Mouse (Mus musculus) liver, embryonic 14.5 days (tissue): ENCODE data around the gene Pik3r4.

Experiments used
- CTCF ChIP-seq: IDR thresholded peaks from 2 replicates; pipeline ENCODE4 v1.5.1; 2016; ENCODE audit warnings: antibody characterized with exemption, low read depth, control low read depth
- EP300 ChIP-seq: IDR thresholded peaks from 2 replicates; pipeline ENCODE4 v1.6.1; 2016; ENCODE audit warnings: antibody characterized with exemption, low read depth

- TF ChIP-seq EP300 (no peak), CTCF (peak; percentile 74)
Measured at GRCm38 (mm10) chr9:105693854-105694253, 51.1 kb downstream of the Pik3r4 start.
